Mouse (Mus musculus) liver, postnatal 0 days (tissue): ENCODE measurements around the gene Map2k5. TPM values are rescaled to one million over a fixed set of nuclear protein-coding genes. Genes with fewer than 3 reads are reported as not detected.

Experiments used
- ATAC-seq: fragments of 200-750 bp; cut with Nextera tagmentation; 2 replicates; pipeline ENCODE4 v1.8.0; 2017; ENCODE audit warnings: mild to moderate bottlenecking, moderate library complexity
- DNase-seq: peaks from one replicate; pipeline ENCODE4 v3.0.0-alpha.2; 2016
- H3K27ac ChIP-seq: fragments of 300-500 bp; sonication (generic); 2 replicates; pipeline ENCODE4 v1.5.1; 2014; ENCODE audit warnings: antibody characterized with exemption, moderate library complexity, mild to moderate bottlenecking, low read depth
- H3K27me3 ChIP-seq: fragments of 300-500 bp; sonication (generic); 2 replicates; pipeline ENCODE4 v1.6.1; 2014; ENCODE audit warnings: low read length, control low read depth, mixed read lengths; ENCODE audit not compliant: insufficient read depth
- H3K36me3 ChIP-seq: fragments of 300-500 bp; sonication (generic); replicated peaks from 2 replicates; pipeline ENCODE4 v1.6.1; 2014; ENCODE audit warnings: mild to moderate bottlenecking, control low read depth, low read length, moderate library complexity, mixed read lengths; ENCODE audit not compliant: insufficient read depth
- H3K4me1 ChIP-seq: fragments of 300-500 bp; sonication (generic); 2 replicates; pipeline ENCODE4 v1.6.1; 2014; ENCODE audit warnings: antibody characterized with exemption, mild to moderate bottlenecking, control low read depth; ENCODE audit not compliant: insufficient read depth
- H3K4me2 ChIP-seq: fragments of 300-500 bp; sonication (generic); 2 replicates; pipeline ENCODE4 v1.6.1; 2014; ENCODE audit warnings: low read depth, mild to moderate bottlenecking, low read length, moderate library complexity, mixed read lengths
- H3K4me3 ChIP-seq: fragments of 300-500 bp; sonication (generic); 2 replicates; pipeline ENCODE4 v1.5.1; 2014; ENCODE audit warnings: low read depth, low read length
- H3K9ac ChIP-seq: fragments of 300-500 bp; sonication (generic); replicated peaks from 2 replicates; pipeline ENCODE4 v1.6.1; 2014; ENCODE audit warnings: mild to moderate bottlenecking, moderate library complexity
- H3K9me3 ChIP-seq: fragments of 300-500 bp; sonication (generic); 2 replicates; pipeline ENCODE4 v1.6.1; 2016; ENCODE audit warnings: mild to moderate bottlenecking, control low read depth, low read length, mixed read lengths
- CTCF ChIP-seq: sonication (generic); IDR thresholded peaks from 2 replicates; pipeline ENCODE4 v1.5.1; 2016; ENCODE audit warnings: antibody characterized with exemption, low read depth
- EP300 ChIP-seq: IDR thresholded peaks from 2 replicates; pipeline ENCODE4 v1.6.1; 2016; ENCODE audit warnings: antibody characterized with exemption, low read depth, mild to moderate bottlenecking
- WGBS: fragments of 180-500 bp; shearing (Covaris S2); extraction: QIAGEN DNeasy Blood & Tissue Kit; methylation state at CpG from one replicate; pipeline ENCODE4 v1.1.7; 2014; ENCODE audit not compliant: insufficient replicate concordance; 5-methylcytosine and 5-hydroxymethylcytosine counted together
- polyA plus RNA-seq: library from polyadenylated mRNA; unstranded; fragments of >200 nt; fragmentation: Nextera tagmentation; extraction: Ambion mirVana; gene quantifications from 2 replicates; pipeline ENCODE4 v1.2.1, GENCODE M21; 2015

Gene Map2k5
- polyA plus RNA-seq, 1 experiment from 2014 or later, result 9.1 TPM

DNA sequence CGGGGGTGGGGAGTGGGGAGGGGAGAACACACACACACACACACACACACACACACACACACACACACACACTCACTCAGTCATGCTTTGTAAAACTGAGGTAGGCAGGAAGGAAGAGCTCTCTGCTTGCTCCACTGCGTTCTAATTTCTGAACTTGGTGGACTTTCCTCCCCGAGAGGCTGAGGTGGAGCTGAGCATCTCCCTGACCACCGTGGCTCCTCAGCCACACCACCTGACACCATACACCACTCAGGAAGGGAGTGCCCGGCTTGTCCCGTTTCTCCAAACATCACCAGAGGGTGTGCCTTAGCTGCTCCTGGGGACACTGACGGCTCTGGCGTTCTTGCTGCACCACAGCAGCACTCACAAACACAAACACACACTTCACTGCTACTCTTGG, 199.4 kb downstream of the Map2k5 start:
- no peak for ATAC-seq
- 72% methylated on average over 8 of the region's 8 CpGs for WGBS

GRCm38 (mm10) chr9:63174001-63174721, 203.5 kb downstream of the Map2k5 start:
- H3K9me3 ChIP-seq, result no peaks in the 10 kb centered on the region
- H3K9ac ChIP-seq, result no peak overlapping the region
- H3K27me3 ChIP-seq, result no peaks in the 10 kb centered on the region
- H3K36me3 ChIP-seq, result no peaks in the 10 kb centered on the region
- H3K4me3 ChIP-seq, result no peak overlapping the region
- no peak for ATAC-seq
- no peaks in the 10 kb centered on the region for H3K4me1 ChIP-seq
- 83% methylated on average over 8 of the region's 8 CpGs for WGBS
- H3K4me2 ChIP-seq, result no peak overlapping the region
- H3K27ac ChIP-seq, result no peak overlapping the region
- no peak for DNase-seq
- TF ChIP-seq EP300 (no peak), CTCF (no peak)

More for the DNA sequence above, 199.4 kb downstream of the Map2k5 start:
- Histone ChIP-seq H3K27ac (no peak overlapping the region), H3K4me2 (no peak overlapping the region), H3K9ac (no peak overlapping the region), H3K36me3 (peaks cover 5% of the 10 kb centered on the region; the same call in 1 of the 2 replicates), H3K9me3 (no peaks in the 10 kb centered on the region), H3K27me3 (no peaks in the 10 kb centered on the region), H3K4me3 (no peak overlapping the region), H3K4me1 (no peaks in the 10 kb centered on the region)
- no peak for TF ChIP-seq EP300
- TF ChIP-seq CTCF, result no peak
- no peak for DNase-seq

- TF ChIP-seq EP300, result no peak
- TF ChIP-seq CTCF, result no peak
- no peaks in the 10 kb centered on the region for H3K9me3 ChIP-seq
- no peak overlapping the region for H3K4me3 ChIP-seq
- ATAC-seq, result no peak
- no peaks in the 10 kb centered on the region for H3K27me3 ChIP-seq
- no peak overlapping the region for H3K9ac ChIP-seq
- H3K36me3 ChIP-seq, result no peaks in the 10 kb centered on the region
- no peak for DNase-seq
- H3K4me2 ChIP-seq, result no peak overlapping the region
- 50% methylated on average over 2 of the region's 2 CpGs for WGBS
- H3K4me1 ChIP-seq, result no peaks in the 10 kb centered on the region
- H3K27ac ChIP-seq, result no peak overlapping the region
These were observed 205.8 kb downstream of the Map2k5 start for GRCm38 (mm10) chr9:63171951-63172350.

DNA sequence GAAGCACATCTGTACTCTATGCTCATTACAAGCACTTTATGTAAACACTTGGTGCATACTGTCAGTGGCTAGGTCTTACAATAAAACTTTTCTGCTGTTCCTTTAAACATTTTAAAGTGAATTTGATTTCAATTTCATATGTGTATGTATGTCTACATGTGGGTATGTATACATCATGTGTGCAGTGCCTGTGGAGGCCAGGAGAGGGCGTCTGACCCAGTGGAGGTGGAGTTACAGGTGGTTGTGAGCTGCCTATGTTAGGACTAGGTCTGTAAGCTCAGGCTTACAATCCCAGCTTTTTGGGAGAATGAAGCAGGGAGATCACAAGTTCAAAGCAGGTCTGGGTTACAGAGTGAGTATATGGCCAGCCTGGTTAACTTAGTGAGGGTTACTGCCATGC, 208.6 kb downstream of the Map2k5 start:
- no peaks in the 10 kb centered on the region for H3K27me3 ChIP-seq
- WGBS, result 71% methylated on average over 1 of the region's 1 CpGs
- DNase-seq, result no peak
- no peaks in the 10 kb centered on the region for H3K36me3 ChIP-seq
- no peak overlapping the region for H3K4me3 ChIP-seq
- H3K9ac ChIP-seq, result no peak overlapping the region
- no peak for TF ChIP-seq CTCF
- no peak for TF ChIP-seq EP300
- no peak for ATAC-seq
- no peaks in the 10 kb centered on the region for H3K9me3 ChIP-seq
- no peaks in the 10 kb centered on the region for H3K4me1 ChIP-seq
- no peak overlapping the region for H3K4me2 ChIP-seq
- no peak overlapping the region for H3K27ac ChIP-seq

DNA sequence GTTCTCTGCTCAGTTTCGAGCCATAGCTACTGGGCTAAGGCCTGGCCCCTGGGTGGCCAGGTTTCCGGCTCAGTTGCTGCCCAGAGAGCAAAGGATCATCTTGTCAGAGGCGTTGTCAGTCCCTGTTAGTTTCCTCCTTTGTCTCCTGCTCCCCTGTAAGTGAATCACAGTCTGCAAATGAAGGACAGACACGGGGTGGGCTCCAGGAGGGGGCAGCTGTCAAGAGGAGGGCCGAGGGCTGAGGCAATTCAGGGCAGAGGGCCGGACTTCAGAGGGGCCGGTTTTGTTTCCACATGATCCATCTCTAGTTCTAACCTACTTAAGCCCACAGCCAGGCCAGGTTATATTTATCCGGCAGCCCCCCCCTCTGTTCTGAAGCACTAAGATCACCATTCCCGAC, 212.6 kb downstream of the Map2k5 start:
- no peaks in the 10 kb centered on the region for H3K4me1 ChIP-seq
- TF ChIP-seq EP300, result no peak
- TF ChIP-seq CTCF, result no peak
- H3K9me3 ChIP-seq, result no peaks in the 10 kb centered on the region
- ATAC-seq (no peak), DNase-seq (no peak)
- H3K4me3 ChIP-seq, result no peak overlapping the region
- H3K27me3 ChIP-seq, result no peaks in the 10 kb centered on the region
- 0 out of 2 replicates have a peak, but pooled peaks cover 3% of the 10 kb centered on the region for H3K36me3 ChIP-seq
- H3K27ac ChIP-seq, result no peak overlapping the region
- no peak overlapping the region for H3K9ac ChIP-seq
- 67% methylated on average over 9 of the region's 9 CpGs for WGBS
- H3K4me2 ChIP-seq, result no peak overlapping the region

GRCm38 (mm10) chr9:63163756-63164155, 213.9 kb downstream of the Map2k5 start:
- no peak overlapping the region for H3K27ac ChIP-seq
- no peak for ATAC-seq
- no peak overlapping the region for H3K4me2 ChIP-seq
- no peak for DNase-seq
- 0 out of 2 replicates have a peak, but pooled peaks cover 3% of the 10 kb centered on the region for H3K36me3 ChIP-seq
- 79% methylated on average over 8 of the region's 8 CpGs for WGBS
- H3K9me3 ChIP-seq, result no peaks in the 10 kb centered on the region
- no peak overlapping the region for H3K9ac ChIP-seq
- no peaks in the 10 kb centered on the region for H3K4me1 ChIP-seq
- TF ChIP-seq EP300, result no peak
- no peak for TF ChIP-seq CTCF
- no peak overlapping the region for H3K4me3 ChIP-seq
- no peaks in the 10 kb centered on the region for H3K27me3 ChIP-seq
